Mouse (Mus musculus): ENCODE data around the gene Lrpap1. TPM values are rescaled to one million over a fixed set of nuclear protein-coding genes. Genes with fewer than 3 reads are reported as not detected.

Lrpap1 gene
- 104 TPM in 2 replicates for polyA plus RNA-seq (2014; fragmentation: Nextera tagmentation; extraction: Ambion mirVana)

- Histone ChIP-seq H3K27ac (ENCODE audit: low read depth, low read length) (0 out of 2 replicates have a peak within 1 kb of the TSS, but pooled peaks have one; percentile 31), H3K4me1 (replicated peaks; ENCODE audit: control insufficient read depth, insufficient read depth, low read length) (peaks cover 4% of the 10 kb centered on the region), H3K27me3 (ENCODE audit: control insufficient read depth, insufficient read depth, low read length) (no peaks in the 10 kb centered on the region), H3K4me2 (replicated peaks; ENCODE audit: low read depth, low read length) (peak within 1 kb of the TSS; percentile 65), H3K9me3 (ENCODE audit: control insufficient read depth, low read length) (no peaks in the 10 kb centered on the region), H3K4me3 (ENCODE audit: low read depth, low read length) (peak within 1 kb of the TSS; percentile 56), H3K9ac (ENCODE audit: low read depth, low read length) (peak within 1 kb of the TSS; percentile 66), H3K36me3 (ENCODE audit: control insufficient read depth, insufficient read depth, low read length) (0 out of 2 replicates have a peak, but pooled peaks cover 2% of the 10 kb centered on the region)
- ATAC-seq (ENCODE audit: low FRiP score) (peak; percentile 95), DNase-seq (ENCODE audit: low spot score) (peak; percentile 96)
- under 1% methylated on average over 38 of the region's 39 CpGs for WGBS
Observed at GRCm38 (mm10) chr5:35104960-35105921, at the start of gene Lrpap1. TSS of gene Lrpap1 (minus strand) at chr5:35105766.

- Histone ChIP-seq H3K4me3 (ENCODE audit: low read depth, low read length) (no peak overlapping the region), H3K4me1 (replicated peaks; ENCODE audit: control insufficient read depth, insufficient read depth, low read length) (no peaks in the 10 kb centered on the region), H3K27ac (ENCODE audit: low read depth, low read length) (no peak overlapping the region), H3K9me3 (ENCODE audit: control insufficient read depth, low read length) (no peaks in the 10 kb centered on the region), H3K27me3 (ENCODE audit: control insufficient read depth, insufficient read depth, low read length) (no peaks in the 10 kb centered on the region), H3K36me3 (ENCODE audit: control insufficient read depth, insufficient read depth, low read length) (no peaks in the 10 kb centered on the region), H3K4me2 (replicated peaks; ENCODE audit: low read depth, low read length) (no peak overlapping the region), H3K9ac (ENCODE audit: low read depth, low read length) (no peak overlapping the region)
- DNase-seq (ENCODE audit: low spot score) (no peak), ATAC-seq (ENCODE audit: low FRiP score) (no peak)
- WGBS = 86% methylated on average over 5 of the region's 5 CpGs
Observed at GRCm38 (mm10) chr5:35149939-35150338, 44.4 kb upstream of the Lrpap1 start.

- ATAC-seq (ENCODE audit: low FRiP score) (no peak), DNase-seq (ENCODE audit: low spot score) (no peak)
- no peak overlapping the region for H3K4me2 ChIP-seq (replicated peaks; ENCODE audit: low read depth, low read length)
- H3K4me3 ChIP-seq (ENCODE audit: low read depth, low read length) = no peak overlapping the region
- H3K27me3 ChIP-seq (ENCODE audit: control insufficient read depth, insufficient read depth, low read length) = no peaks in the 10 kb centered on the region
- H3K4me1 ChIP-seq (replicated peaks; ENCODE audit: control insufficient read depth, insufficient read depth, low read length) = no peaks in the 10 kb centered on the region
- WGBS = 82% methylated on average over 4 of the region's 4 CpGs
- H3K27ac ChIP-seq (ENCODE audit: low read depth, low read length) = no peak overlapping the region
- H3K9me3 ChIP-seq (ENCODE audit: control insufficient read depth, low read length) = no peaks in the 10 kb centered on the region
- no peaks in the 10 kb centered on the region for H3K36me3 ChIP-seq (ENCODE audit: control insufficient read depth, insufficient read depth, low read length)
- no peak overlapping the region for H3K9ac ChIP-seq (ENCODE audit: low read depth, low read length)
Observed at GRCm38 (mm10) chr5:35149526-35149925, 44.0 kb upstream of the Lrpap1 start.

- Histone ChIP-seq H3K4me2 (replicated peaks; ENCODE audit: low read depth, low read length) (no peak overlapping the region), H3K36me3 (ENCODE audit: control insufficient read depth, insufficient read depth, low read length) (no peaks in the 10 kb centered on the region), H3K4me1 (replicated peaks; ENCODE audit: control insufficient read depth, insufficient read depth, low read length) (no peaks in the 10 kb centered on the region), H3K4me3 (ENCODE audit: low read depth, low read length) (no peak overlapping the region), H3K27ac (ENCODE audit: low read depth, low read length) (no peak overlapping the region), H3K27me3 (ENCODE audit: control insufficient read depth, insufficient read depth, low read length) (no peaks in the 10 kb centered on the region), H3K9ac (ENCODE audit: low read depth, low read length) (no peak overlapping the region), H3K9me3 (ENCODE audit: control insufficient read depth, low read length) (no peaks in the 10 kb centered on the region)
- 72% methylated on average over 8 of the region's 8 CpGs for WGBS
- ATAC-seq (ENCODE audit: low FRiP score) = no peak
- DNase-seq (ENCODE audit: low spot score) = no peak
Observed at GRCm38 (mm10) chr5:35147963-35148767, 42.6 kb upstream of the Lrpap1 start.

GRCm38 (mm10) chr5:35147155-35147962 is 41.8 kb upstream of the Lrpap1 start:
- Histone ChIP-seq H3K27ac (ENCODE audit: low read depth, low read length) (no peak overlapping the region), H3K36me3 (ENCODE audit: control insufficient read depth, insufficient read depth, low read length) (no peaks in the 10 kb centered on the region), H3K27me3 (ENCODE audit: control insufficient read depth, insufficient read depth, low read length) (no peaks in the 10 kb centered on the region), H3K4me1 (replicated peaks; ENCODE audit: control insufficient read depth, insufficient read depth, low read length) (no peaks in the 10 kb centered on the region), H3K4me3 (ENCODE audit: low read depth, low read length) (no peak overlapping the region), H3K4me2 (replicated peaks; ENCODE audit: low read depth, low read length) (no peak overlapping the region), H3K9me3 (ENCODE audit: control insufficient read depth, low read length) (no peaks in the 10 kb centered on the region), H3K9ac (ENCODE audit: low read depth, low read length) (no peak overlapping the region)
- WGBS = 63% methylated on average over 2 of the region's 2 CpGs
- ATAC-seq (ENCODE audit: low FRiP score) = 0 out of 2 replicates have a peak, but pooled peaks have one; percentile 19
- no peak for DNase-seq (ENCODE audit: low spot score)

- Histone ChIP-seq H3K36me3 (ENCODE audit: control insufficient read depth, insufficient read depth, low read length) (no peaks in the 10 kb centered on the region), H3K27me3 (ENCODE audit: control insufficient read depth, insufficient read depth, low read length) (no peaks in the 10 kb centered on the region), H3K4me3 (ENCODE audit: low read depth, low read length) (no peak overlapping the region), H3K4me1 (replicated peaks; ENCODE audit: control insufficient read depth, insufficient read depth, low read length) (no peaks in the 10 kb centered on the region), H3K9ac (ENCODE audit: low read depth, low read length) (no peak overlapping the region), H3K4me2 (replicated peaks; ENCODE audit: low read depth, low read length) (no peak overlapping the region), H3K27ac (ENCODE audit: low read depth, low read length) (no peak overlapping the region), H3K9me3 (ENCODE audit: control insufficient read depth, low read length) (no peaks in the 10 kb centered on the region)
- 73% methylated on average over 2 of the region's 2 CpGs for WGBS
- ATAC-seq (ENCODE audit: low FRiP score) = no peak
- no peak for DNase-seq (ENCODE audit: low spot score)
Observed at GRCm38 (mm10) chr5:35146747-35147146, 41.2 kb upstream of the Lrpap1 start.

GRCm38 (mm10) chr5:35144716-35145115 is 39.1 kb upstream of the Lrpap1 start:
- no peaks in the 10 kb centered on the region for H3K36me3 ChIP-seq (ENCODE audit: control insufficient read depth, insufficient read depth, low read length)
- H3K9ac ChIP-seq (ENCODE audit: low read depth, low read length) = no peak overlapping the region
- no peak overlapping the region for H3K4me2 ChIP-seq (replicated peaks; ENCODE audit: low read depth, low read length)
- WGBS = 90% methylated on average over 2 of the region's 2 CpGs
- H3K27ac ChIP-seq (ENCODE audit: low read depth, low read length) = no peak overlapping the region
- no peaks in the 10 kb centered on the region for H3K4me1 ChIP-seq (replicated peaks; ENCODE audit: control insufficient read depth, insufficient read depth, low read length)
- H3K4me3 ChIP-seq (ENCODE audit: low read depth, low read length) = no peak overlapping the region
- no peak for ATAC-seq (ENCODE audit: low FRiP score)
- H3K27me3 ChIP-seq (ENCODE audit: control insufficient read depth, insufficient read depth, low read length) = no peaks in the 10 kb centered on the region
- no peaks in the 10 kb centered on the region for H3K9me3 ChIP-seq (ENCODE audit: control insufficient read depth, low read length)
- DNase-seq (ENCODE audit: low spot score) = no peak
